Mouse (Mus musculus): ENCODE measurements at regions not wholly inside any gene's neighbourhood (a gene's known extent, or its start where the extent isn't known, plus 50 kb on each side); places are given as distances from the start of the nearest gene placed in this dataset.
A peak's percentile ranks its signal among the peaks of the same experiment; 100 is the strongest.

GRCm38 (mm10) chr16:85347621-85348020 is 174.1 kb upstream of the App start:
- DNase-seq (ENCODE audit: low read depth, low spot score): no peak

GRCm38 (mm10) chr16:85336495-85337119 is 163.0 kb upstream of the App start:
- DNase-seq (ENCODE audit: low read depth, low spot score): no peak

- DNase-seq (ENCODE audit: low read depth, low spot score): no peak
Measured at GRCm38 (mm10) chr16:85333543-85333942, 160.0 kb upstream of the App start.

GRCm38 (mm10) chr16:85312018-85312417 is 138.5 kb upstream of the App start:
- no peak for DNase-seq (ENCODE audit: low read depth, low spot score)

GRCm38 (mm10) chr16:85309493-85309892 is 135.9 kb upstream of the App start:
- DNase-seq (ENCODE audit: low read depth, low spot score): no peak

GRCm38 (mm10) chr16:85308429-85308828 is 134.9 kb upstream of the App start:
- DNase-seq (ENCODE audit: low read depth, low spot score): no peak

- peak; percentile 5 for DNase-seq (ENCODE audit: low read depth, low spot score)
Measured at GRCm38 (mm10) chr16:85307940-85308339, 134.4 kb upstream of the App start.

GRCm38 (mm10) chr16:85300092-85300853 is 126.7 kb upstream of the App start:
- no peak for DNase-seq (ENCODE audit: low read depth, low spot score)

- DNase-seq (ENCODE audit: low read depth, low spot score): no peak
Measured at GRCm38 (mm10) chr16:85298559-85298958, 125.0 kb upstream of the App start.

- DNase-seq (ENCODE audit: low read depth, low spot score): no peak
Measured at GRCm38 (mm10) chr16:85290986-85291952, 117.7 kb upstream of the App start.

GRCm38 (mm10) chr16:85277862-85278261 is 104.3 kb upstream of the App start:
- no peak for DNase-seq (ENCODE audit: low read depth, low spot score)

GRCm38 (mm10) chr16:85269681-85270080 is 96.1 kb upstream of the App start:
- no peak for DNase-seq (ENCODE audit: low read depth, low spot score)

GRCm38 (mm10) chr16:85259838-85260237 is 86.3 kb upstream of the App start:
- DNase-seq (ENCODE audit: low read depth, low spot score): no peak

GRCm38 (mm10) chr16:85247301-85247700 is 73.7 kb upstream of the App start:
- DNase-seq (ENCODE audit: low read depth, low spot score): no peak

- no peak for DNase-seq (ENCODE audit: low read depth, low spot score)
Measured at GRCm38 (mm10) chr16:85233037-85233436, 59.5 kb upstream of the App start.

GRCm38 (mm10) chr16:85231908-85232467 is 58.4 kb upstream of the App start:
- DNase-seq (ENCODE audit: low read depth, low spot score): no peak

GRCm38 (mm10) chr16:85231330-85231729 is 57.8 kb upstream of the App start:
- DNase-seq (ENCODE audit: low read depth, low spot score): no peak

GRCm38 (mm10) chr16:85224325-85224724 is 50.8 kb upstream of the App start:
- no peak for DNase-seq (ENCODE audit: low read depth, low spot score)
